Mouse (Mus musculus): ENCODE results near the gene D930020B18Rik.

The D930020B18Rik gene

GRCm38 (mm10) chr10:121704871-121705270 lies 63.5 kb downstream of the D930020B18Rik start:
- DNase-seq (ENCODE audit: low read depth), result no peak

- DNase-seq (ENCODE audit: low read depth), result no peak
Observed at GRCm38 (mm10) chr10:121705399-121706163, 64.2 kb downstream of the D930020B18Rik start.

- no peak for DNase-seq (ENCODE audit: low read depth)
Observed at GRCm38 (mm10) chr10:121716862-121717261, 75.5 kb downstream of the D930020B18Rik start.

GRCm38 (mm10) chr10:121718896-121719585 lies 77.7 kb downstream of the D930020B18Rik start:
- no peak for DNase-seq (ENCODE audit: low read depth)

GRCm38 (mm10) chr10:121720701-121721100 lies 79.3 kb downstream of the D930020B18Rik start:
- no peak for DNase-seq (ENCODE audit: low read depth)

GRCm38 (mm10) chr10:121726505-121726904 lies 85.1 kb downstream of the D930020B18Rik start:
- DNase-seq (ENCODE audit: low read depth), result no peak

- no peak for DNase-seq (ENCODE audit: low read depth)
Observed at GRCm38 (mm10) chr10:121727151-121727550, 85.8 kb downstream of the D930020B18Rik start.

GRCm38 (mm10) chr10:121728226-121728625 lies 86.8 kb downstream of the D930020B18Rik start:
- DNase-seq (ENCODE audit: low read depth), result no peak

GRCm38 (mm10) chr10:121731048-121731725 lies 89.8 kb downstream of the D930020B18Rik start:
- DNase-seq (ENCODE audit: low read depth), result no peak

- no peak for DNase-seq (ENCODE audit: low read depth)
Observed at GRCm38 (mm10) chr10:121732542-121732941, 91.2 kb downstream of the D930020B18Rik start.

GRCm38 (mm10) chr10:121737256-121737655 lies 95.9 kb downstream of the D930020B18Rik start:
- DNase-seq (ENCODE audit: low read depth), result no peak

GRCm38 (mm10) chr10:121739548-121740505 lies 98.4 kb downstream of the D930020B18Rik start, which contains the start of gene BC048403:
Gene BC048403 (plus strand): TSS chr10:121739937.
- DNase-seq (ENCODE audit: low read depth), result peak; percentile 71

GRCm38 (mm10) chr10:121742336-121742735 lies 100.9 kb downstream of the D930020B18Rik start:
- no peak for DNase-seq (ENCODE audit: low read depth)
